Mouse (Mus musculus) macrophage (primary cell): ENCODE data around the gene Ldlrap1. TPM values are rescaled to one million over a fixed set of nuclear protein-coding genes. Genes with fewer than 3 reads are reported as not detected.

ENCODE experiments used
- H3K27ac ChIP-seq: fragments of 350-480 bp; formaldehyde crosslinking; 2 replicates; pipeline ENCODE4 v1.9.0; 2021
- H3K36me3 ChIP-seq: fragments of 350-480 bp; formaldehyde crosslinking; 2 replicates; pipeline ENCODE4 v1.9.0; 2021; ENCODE audit errors: inconsistent target
- H3K4me3 ChIP-seq: fragments of 350-480 bp; formaldehyde crosslinking; 2 replicates; pipeline ENCODE4 v1.9.0; 2021; ENCODE audit errors: inconsistent target
- H3K79me2 ChIP-seq: fragments of 350-480 bp; formaldehyde crosslinking; 2 replicates; pipeline ENCODE4 v1.9.0; 2021; ENCODE audit errors: inconsistent target
- WGBS: methylation state at CpG from one replicate; pipeline ENCODE4 v1.1.7; 2026; ENCODE audit warnings: inconsistent platforms; ENCODE audit not compliant: missing documents; 5-methylcytosine and 5-hydroxymethylcytosine counted together
- polyA plus RNA-seq: library from polyadenylated mRNA; stranded (reverse); fragments of 250-400 nt; gene quantifications from 3 replicates; pipeline ENCODE4 v1.2.4, GENCODE M21; 2018; ENCODE audit warnings: inconsistent platforms

Ldlrap1 gene
- polyA plus RNA-seq, 1 experiment from 2014 or later: 43.1 TPM

- Histone ChIP-seq H3K27ac (no peak overlapping the region), H3K79me2 (peaks cover 100% of the 10 kb centered on the region), H3K36me3 (peaks cover 63% of the 10 kb centered on the region), H3K4me3 (no peak overlapping the region)
- 100% methylated on average over 1 of the region's 1 CpGs for WGBS
Measured at GRCm38 (mm10) chr4:134692388-134692787, 75.4 kb downstream of the Ldlrap1 start.

Other genes with a start within 250 kb of the Ldlrap1 start
- gene Mtfr1l, start 232.6 kb downstream of the Ldlrap1 start, polyA plus RNA-seq: 45.6 to 78.8 TPM (median 65.1 TPM) in 3 replicates
- 33.9 to 45.7 TPM (median 42.5 TPM) in 3 replicates for gene Selenon, start 215.9 kb downstream of the Ldlrap1 start, polyA plus RNA-seq
- gene Man1c1, start 63.7 kb downstream of the Ldlrap1 start, polyA plus RNA-seq: 82.3 to 124 TPM (median 103 TPM) in 3 replicates
- gene Maco1, start 85.3 kb upstream of the Ldlrap1 start, polyA plus RNA-seq: 14.4 to 24.0 TPM (median 21.7 TPM) in 3 replicates
- not detected in 3 replicates for gene Rhd, start 96.5 kb upstream of the Ldlrap1 start, polyA plus RNA-seq
- gene Tmem50a, start 147.0 kb upstream of the Ldlrap1 start, polyA plus RNA-seq: 279 to 472 TPM (median 312 TPM) in 3 replicates
- 194 to 679 TPM (median 250 TPM) in 3 replicates for gene Rsrp1, start 155.6 kb upstream of the Ldlrap1 start, polyA plus RNA-seq
- 65.7 to 116 TPM (median 81.0 TPM) in 3 replicates for gene Syf2, start 162.9 kb upstream of the Ldlrap1 start, polyA plus RNA-seq